Mouse (Mus musculus) lung, postnatal 4 days (tissue): Measurements from ENCODE around the gene Wnt4.
A peak's percentile ranks its signal among the peaks of the same experiment; 100 is the strongest.

Experiments used
- DNase-seq, 2 experiments: peaks; one replicate each; pipeline ENCODE4 v3.0.0; 2021

The Wnt4 gene

DNA sequence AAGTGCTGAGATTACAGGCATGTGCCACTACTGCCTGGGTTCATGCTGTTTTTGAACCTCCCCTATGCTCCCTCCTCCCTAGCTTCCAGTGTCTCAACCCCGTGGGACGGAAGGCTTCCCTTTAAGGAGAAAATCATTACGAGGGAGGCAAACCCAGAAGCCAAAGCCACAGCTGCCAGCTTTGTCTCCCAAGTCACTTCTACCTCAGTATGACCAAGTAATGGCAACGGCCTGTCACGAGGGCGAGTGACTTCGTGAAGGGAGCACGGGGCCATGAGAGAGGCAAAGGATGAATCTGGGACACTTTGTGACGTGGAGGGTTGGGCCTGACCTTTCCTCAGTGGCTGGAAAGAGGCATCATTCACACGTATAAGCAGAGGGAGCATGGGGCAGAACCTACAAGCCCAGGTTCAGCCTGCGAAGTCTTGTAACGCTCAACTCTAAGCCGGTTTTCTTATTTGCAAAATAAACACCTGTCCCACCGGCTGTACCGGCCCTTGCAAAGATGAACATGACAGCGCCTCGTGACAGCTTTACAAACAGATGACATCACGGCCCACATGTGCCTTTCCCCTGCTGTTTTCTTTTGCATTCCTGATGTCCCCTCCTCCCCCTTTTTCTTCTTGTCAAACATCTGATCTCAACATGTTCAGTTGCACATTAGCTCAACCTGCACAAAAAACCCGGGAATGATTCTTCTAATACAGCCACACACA lies 29.9 kb downstream of the Wnt4 start:
- peak in 1 of 2 experiments; percentile 17 for DNase-seq

DNA sequence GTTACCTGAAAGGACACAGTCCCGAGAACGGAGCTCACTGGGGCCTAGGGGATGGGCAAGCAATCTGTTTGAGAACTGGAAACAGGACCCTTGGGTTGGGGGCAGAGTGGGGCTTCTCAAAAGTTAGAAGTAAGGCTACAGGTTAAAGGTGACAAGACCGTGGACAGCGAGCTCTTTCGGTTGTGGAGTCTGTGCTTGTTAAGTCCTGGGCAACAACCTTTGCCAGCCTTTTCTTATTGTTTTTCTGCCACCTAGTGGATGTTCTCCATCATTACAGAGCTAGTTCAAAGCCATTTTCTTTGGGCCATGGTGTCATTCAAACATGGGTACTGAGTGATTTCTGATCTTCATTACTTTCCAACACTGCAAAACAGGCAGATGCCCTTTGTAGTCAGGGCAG lies 31.1 kb downstream of the Wnt4 start:
- DNase-seq = peak; percentile 16 to 26

DNA sequence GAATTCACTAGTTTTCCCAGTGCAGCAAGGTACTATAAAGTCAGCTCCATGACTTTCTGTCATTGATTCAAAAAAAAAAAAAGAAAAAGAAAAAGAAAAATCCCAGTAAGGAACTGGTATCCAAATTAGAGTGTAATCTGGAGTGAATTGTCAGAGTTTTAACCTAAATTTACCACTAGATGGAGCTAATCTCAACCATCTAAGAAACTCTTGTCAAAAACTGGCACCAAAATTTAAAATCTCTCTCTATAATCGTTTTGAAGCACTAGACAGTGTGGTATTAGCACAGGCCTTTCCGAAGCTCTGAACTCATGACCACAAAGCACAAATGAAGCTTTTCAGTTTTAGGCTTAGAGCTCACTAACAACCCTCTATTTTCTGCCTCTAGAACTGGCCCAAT lies 36.2 kb downstream of the Wnt4 start:
- no peak for DNase-seq

DNA sequence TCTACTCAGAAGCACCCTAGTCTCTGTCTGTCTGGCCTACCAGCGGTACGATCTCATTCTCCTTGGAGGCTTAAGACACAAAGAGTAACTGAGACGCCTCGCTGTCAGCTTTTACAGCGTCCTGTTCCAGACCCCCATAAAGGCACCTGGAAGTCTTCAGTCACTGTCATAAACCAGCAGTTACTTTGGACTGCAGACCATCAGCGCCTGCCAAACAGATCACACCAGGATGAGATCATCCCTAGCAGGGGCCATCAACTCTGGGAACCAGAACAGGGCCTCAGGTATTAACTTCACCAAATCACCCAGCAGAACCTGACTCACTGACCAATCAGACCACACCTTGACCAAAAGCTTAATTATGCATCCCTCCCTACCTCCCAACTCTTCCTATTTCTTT lies 37.3 kb downstream of the Wnt4 start:
- DNase-seq = no peak

DNA sequence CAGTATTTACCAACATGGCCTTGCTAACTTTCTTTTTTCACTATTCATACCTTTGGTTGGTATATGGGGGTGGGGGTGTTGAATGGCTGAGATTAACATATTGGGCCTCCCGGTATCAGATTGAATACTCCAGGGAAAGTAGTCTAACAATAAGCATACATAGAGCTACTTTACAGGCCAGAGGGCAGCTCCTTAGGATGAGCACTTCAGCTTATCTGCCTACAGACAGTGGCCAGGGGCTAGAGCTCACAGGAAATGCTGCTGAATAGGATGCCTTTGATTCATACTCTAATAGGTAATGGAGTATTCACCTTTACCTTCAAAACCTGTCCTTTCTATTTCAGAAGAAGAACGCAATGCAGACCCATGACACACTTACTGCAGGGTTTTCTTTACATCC lies 37.8 kb downstream of the Wnt4 start:
- no peak for DNase-seq

DNA sequence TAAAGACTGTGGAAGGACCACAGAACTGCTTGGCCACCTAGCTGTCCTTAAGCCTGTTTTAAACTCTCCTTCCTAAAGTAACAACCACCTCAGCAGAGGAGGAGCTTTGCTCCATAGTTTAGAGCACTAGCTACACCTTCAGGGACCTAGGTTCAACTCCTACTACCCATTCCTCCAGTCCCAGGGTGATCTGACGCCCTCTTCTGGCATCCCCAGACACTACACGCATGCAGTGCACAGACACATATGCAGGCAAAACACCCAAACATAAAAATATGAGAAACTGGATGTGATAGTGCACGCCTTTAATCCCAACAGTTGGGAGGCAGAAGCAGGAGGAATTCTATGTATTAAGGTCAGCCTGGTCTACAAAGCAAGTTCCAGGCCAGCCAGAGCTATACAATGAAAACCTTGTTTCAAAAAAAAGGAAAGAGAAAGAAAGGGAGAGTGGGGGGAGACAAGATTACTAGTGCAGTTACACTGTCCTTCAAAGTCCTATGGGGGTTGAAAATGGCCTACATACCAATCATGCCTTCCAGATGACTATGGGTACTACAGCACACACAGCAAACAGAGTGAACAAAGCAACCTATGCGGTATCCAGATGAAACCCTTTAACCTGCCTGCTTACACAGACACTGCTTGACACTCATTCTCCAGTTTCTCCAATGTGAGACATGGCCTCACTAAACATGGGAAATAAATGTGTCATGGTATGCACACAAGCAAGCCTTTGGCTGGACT lies 38.9 kb downstream of the Wnt4 start:
- DNase-seq = no peak

DNA sequence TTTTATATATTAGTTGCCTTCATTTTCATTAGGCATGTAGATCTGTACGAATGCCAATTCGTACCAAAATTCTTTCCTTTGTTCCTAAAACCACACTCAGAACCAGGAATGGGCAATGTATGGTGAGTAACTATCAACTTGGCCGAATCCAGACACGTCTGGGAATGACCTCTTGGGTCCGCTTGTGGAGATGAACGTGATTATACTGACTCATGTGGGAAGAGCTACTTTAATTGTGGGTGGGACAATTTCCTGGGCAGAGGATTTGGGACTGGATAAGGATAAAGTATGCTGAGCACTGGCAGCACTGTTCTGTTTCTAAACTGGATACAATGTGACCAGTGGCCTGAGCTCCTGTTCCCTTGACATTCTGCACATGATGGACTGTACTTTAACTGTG lies 47.6 kb downstream of the Wnt4 start:
- no peak for DNase-seq

DNA sequence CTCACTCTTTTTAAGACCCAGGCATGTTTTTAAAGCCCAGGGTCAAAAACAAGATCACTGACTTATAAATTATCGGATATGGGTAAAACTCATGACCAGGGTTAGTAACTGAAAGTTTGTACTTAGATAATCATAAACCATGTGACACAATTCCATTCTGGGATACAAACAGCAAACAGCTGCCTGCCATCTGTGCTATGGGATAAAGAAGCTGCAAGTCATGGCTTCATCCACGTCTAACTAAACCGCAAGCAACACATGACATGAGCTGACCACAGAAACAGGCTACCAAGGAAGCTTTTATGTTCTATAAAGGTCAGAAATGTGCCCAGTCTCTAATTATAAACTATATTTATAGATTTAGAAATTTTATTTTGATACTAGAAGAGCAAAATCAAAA lies 49.2 kb downstream of the Wnt4 start:
- DNase-seq = no peak

DNA sequence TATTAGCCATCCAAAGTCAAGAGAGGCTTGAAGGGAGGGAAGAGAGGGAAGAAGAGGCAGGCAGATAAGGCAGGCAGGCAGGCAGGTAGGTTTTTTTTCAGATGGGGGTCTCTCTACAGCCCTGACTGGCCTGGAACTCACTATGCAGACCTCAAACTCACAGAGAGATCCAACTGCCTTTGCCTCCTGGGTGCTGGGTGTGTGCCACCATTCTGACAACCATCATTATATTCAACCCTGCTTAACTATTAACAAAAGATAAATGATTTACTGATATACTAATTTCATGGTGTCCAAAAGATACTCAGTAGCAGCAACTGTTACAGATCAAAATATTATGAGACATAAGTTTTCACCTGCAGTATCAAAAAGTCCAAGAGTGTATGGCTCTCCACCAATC lies 54.8 kb downstream of the Wnt4 start:
- DNase-seq = no peak

DNA sequence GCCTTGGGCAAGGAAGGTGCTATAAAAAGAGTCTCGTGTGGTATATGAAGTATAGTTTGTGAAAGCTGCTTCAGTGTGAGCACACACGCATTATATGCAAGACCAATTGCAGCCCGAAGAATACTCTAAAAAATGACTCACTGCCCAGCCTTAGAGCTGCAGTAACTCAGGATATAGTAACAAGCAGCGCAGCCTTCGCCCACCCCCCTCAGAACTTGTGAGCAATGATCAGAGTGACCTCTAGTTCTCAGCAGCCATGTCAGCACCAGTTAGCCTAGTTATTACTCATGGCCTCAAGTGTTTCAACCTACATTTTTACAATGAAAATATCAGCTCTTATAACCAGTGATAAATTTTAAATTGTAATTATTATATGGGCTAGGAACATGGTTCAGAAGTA lies 59.2 kb downstream of the Wnt4 start:
- DNase-seq = no peak

DNA sequence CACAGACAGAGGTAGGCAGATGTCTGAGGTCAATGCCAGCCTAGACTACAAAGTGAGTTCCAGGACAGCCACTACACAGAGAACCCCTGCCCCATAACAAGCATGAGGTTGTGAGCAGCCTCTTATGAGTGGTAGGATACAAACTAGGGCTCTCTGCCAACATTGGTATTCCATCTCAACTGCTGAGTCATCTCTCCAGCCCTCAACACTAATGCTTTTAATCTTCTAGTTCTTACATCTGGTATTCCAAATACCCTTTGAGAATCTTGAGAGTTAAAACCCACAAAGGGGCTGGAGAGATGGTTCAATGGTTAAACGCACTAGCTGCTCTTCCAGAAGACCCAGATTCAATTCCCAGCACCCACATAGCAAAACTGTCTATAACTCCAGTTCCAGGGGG lies 62.1 kb downstream of the Wnt4 start:
- no peak for DNase-seq

DNA sequence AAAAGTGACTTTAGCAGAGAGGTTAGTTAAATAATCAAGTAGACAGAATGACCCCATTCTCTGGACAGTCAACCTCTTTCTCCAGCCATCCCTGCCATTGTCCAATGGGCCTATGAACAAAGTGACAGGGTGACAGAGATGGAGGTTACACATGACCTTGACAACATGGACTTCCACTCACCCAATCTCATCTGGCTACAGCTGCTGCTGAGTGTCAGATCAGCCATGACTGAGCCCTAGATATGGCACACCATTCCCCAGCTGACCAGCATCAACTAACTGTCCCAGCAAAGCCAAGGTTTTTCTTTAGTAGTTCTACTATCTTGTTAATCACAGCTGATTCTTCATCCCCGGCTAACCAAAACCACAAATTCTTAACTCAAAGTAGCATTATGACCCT lies 65.5 kb downstream of the Wnt4 start:
- DNase-seq = no peak

DNA sequence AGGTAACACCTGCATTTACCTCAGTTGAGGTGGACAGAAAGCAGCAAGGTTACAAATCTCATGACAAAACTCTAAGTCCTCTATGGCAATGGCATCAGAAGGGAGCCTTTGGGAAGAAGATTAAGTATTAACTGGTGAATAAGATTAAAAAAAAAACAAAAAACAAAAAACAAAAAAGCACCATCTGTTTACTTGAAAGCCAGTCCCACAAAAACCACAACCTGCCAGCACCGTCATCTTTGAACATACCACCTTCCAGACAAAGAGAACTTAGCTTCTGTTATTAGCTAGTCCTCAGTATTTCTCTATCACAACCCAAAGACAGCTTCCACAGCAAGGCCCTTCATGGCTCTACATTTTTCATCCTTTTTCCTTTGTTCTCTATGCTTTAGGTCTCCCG lies 67.8 kb downstream of the Wnt4 start:
- no peak for DNase-seq

DNA sequence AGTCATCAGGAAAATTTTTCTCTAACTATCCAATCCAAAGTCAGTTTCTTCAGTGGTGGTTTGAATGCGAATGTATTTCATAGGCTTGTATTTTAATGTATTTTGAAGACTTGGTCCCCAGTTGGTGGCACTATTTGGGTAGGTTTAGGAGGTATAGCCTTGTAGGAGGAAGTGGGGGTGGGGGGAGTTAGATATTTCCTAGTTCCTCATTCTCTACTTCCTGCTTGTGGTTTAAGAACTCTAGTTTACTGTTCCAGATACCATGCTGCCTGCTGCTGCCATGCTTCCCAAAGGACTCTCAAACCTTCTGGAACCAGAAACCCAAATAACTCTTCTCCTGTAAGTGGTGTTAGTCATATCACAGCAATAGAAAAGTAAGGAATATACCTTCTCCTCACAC lies 68.5 kb downstream of the Wnt4 start:
- DNase-seq = no peak
